Mouse (Mus musculus): ENCODE measurements around the gene Slc4a1ap.

DNA sequence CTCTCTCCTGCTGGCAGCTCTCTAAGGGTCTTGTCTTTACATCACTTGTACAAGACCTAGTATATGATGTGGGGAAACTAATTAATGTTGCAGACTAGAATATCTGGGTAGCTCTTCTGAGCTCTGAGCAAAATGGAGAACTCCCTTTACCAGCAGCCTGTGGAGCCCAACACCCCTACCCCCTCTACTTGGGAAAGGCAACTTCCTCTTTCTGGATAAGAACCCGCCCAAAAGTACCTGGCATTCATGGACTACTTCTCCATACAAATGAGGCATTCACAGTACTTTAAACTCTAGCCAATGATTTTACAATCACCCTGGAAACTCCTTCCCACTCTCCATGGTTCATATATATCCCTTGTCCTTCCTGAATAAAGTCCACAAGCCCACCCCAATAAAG is 14.3 kb upstream of the Slc4a1ap start:
- TF ChIP-seq JUN (IDR thresholded peaks at IDR 0.05; ENCODE audit: insufficient read depth, low read depth, low read length): no peak
- no peak for TF ChIP-seq TCF12 (IDR thresholded peaks at IDR 0.05; ENCODE audit: low read depth, low read length)
- no peak for TF ChIP-seq EP300 (IDR thresholded peaks at IDR 0.05; ENCODE audit: low read length)
- TF ChIP-seq CTCF (conservative IDR thresholded peaks at IDR 0.05 in 1 of 2, IDR thresholded peaks at IDR 0.05 in 1 of 2; ENCODE audit: low read depth in 2 of 2, low read length in 2 of 2): no peak
- TF ChIP-seq TBP (conservative IDR thresholded peaks at IDR 0.05; ENCODE audit: low read depth, low read length): no peak
- no peak for TF ChIP-seq POLR2A (IDR thresholded peaks at IDR 0.05; ENCODE audit: low read depth, low read length)
- TF ChIP-seq ELF1 (IDR thresholded peaks at IDR 0.05; ENCODE audit: low read depth, low read length): no peak
- no peak for TF ChIP-seq POLR2AphosphoS2 (IDR thresholded peaks at IDR 0.05; ENCODE audit: low read depth, low read length)
